7 mouse cellular contexts compared by ENCODE assay signal in genomic region chr1:125912601-125913600, GRCm38 (mm10). TPM values are rescaled to one million over a fixed set of nuclear protein-coding genes. Genes with fewer than 3 reads are reported as not detected.
DNase-seq lines count a peak whose midpoint lies in the region; ATAC-seq and TF ChIP-seq lines count a peak whose summit lies in the region.

Lypd1 (minus strand) TSS chr1:125913101.

- H3K9me3 ChIP-seq in embryonic facial prominence, embryonic 14.5 days (ENCODE audit: control insufficient read depth, low read length): no peaks in the 10 kb centered on the region
- no peaks in the 10 kb centered on the region for H3K9me3 ChIP-seq in hindbrain, postnatal 0 days (ENCODE audit: low read length)

- 4% methylated on average over 29 of the region's 30 CpGs for WGBS in embryonic facial prominence, embryonic 14.5 days
- 6% methylated on average over 30 of the region's 30 CpGs for WGBS in hindbrain, postnatal 0 days

- no peak within 1 kb of the TSS for H3K27ac ChIP-seq in embryonic facial prominence, embryonic 14.5 days (replicated peaks; ENCODE audit: low read depth, low read length)
- peak within 1 kb of the TSS; percentile 64; the same call in 1 of the 2 replicates for H3K27ac ChIP-seq in hindbrain, postnatal 0 days

- no peak for ATAC-seq in embryonic facial prominence, embryonic 14.5 days (ENCODE audit: low read depth)
- peak; percentile 54 for ATAC-seq in hindbrain, postnatal 0 days

- peak within 1 kb of the TSS; percentile 97 for H3K4me2 ChIP-seq in embryonic facial prominence, embryonic 14.5 days (ENCODE audit: low read depth, low read length)
- H3K4me2 ChIP-seq in hindbrain, postnatal 0 days (ENCODE audit: low read depth, low read length): peak within 1 kb of the TSS; percentile 99

- peaks cover 50% of the 10 kb centered on the region for H3K27me3 ChIP-seq in embryonic facial prominence, embryonic 14.5 days (replicated peaks; ENCODE audit: control insufficient read depth, insufficient read depth, low read length)
- H3K27me3 ChIP-seq in hindbrain, postnatal 0 days (ENCODE audit: insufficient read depth, low read length): no peaks in the 10 kb centered on the region; the same call in 1 of the 2 replicates

- H3K36me3 ChIP-seq in embryonic facial prominence, embryonic 14.5 days (ENCODE audit: control insufficient read depth, insufficient read depth, low read length): no peaks in the 10 kb centered on the region
- no peaks in the 10 kb centered on the region for H3K36me3 ChIP-seq in hindbrain, postnatal 0 days (ENCODE audit: insufficient read depth, low read length)

- H3K4me3 ChIP-seq in embryonic facial prominence, embryonic 14.5 days (ENCODE audit: low read depth, low read length): peak within 1 kb of the TSS; percentile 54
- peak within 1 kb of the TSS; percentile 59 for H3K4me3 ChIP-seq in hindbrain, postnatal 0 days (ENCODE audit: low read length)

- TF ChIP-seq CTCF in hindbrain, postnatal 0 days (IDR thresholded peaks at IDR 0.05; ENCODE audit: low read depth): no peak

- peak within 1 kb of the TSS; percentile 60 for H3K9ac ChIP-seq in embryonic facial prominence, embryonic 14.5 days (ENCODE audit: low read depth, low read length)
- peak within 1 kb of the TSS; percentile 56 for H3K9ac ChIP-seq in hindbrain, postnatal 0 days (replicated peaks; ENCODE audit: low read length)

- H3K4me1 ChIP-seq in embryonic facial prominence, embryonic 14.5 days (ENCODE audit: control insufficient read depth, insufficient read depth, low read length): peaks cover 21% of the 10 kb centered on the region
- H3K4me1 ChIP-seq in hindbrain, postnatal 0 days (ENCODE audit: insufficient read depth, low read length): 0 out of 2 replicates have a peak, but pooled peaks cover 5% of the 10 kb centered on the region

- no peak for DNase-seq in left cerebral cortex, adult 18-20 months (ENCODE audit: low spot score in 2 of 2)
- no peak for DNase-seq in left cerebral cortex, adult 9 months (ENCODE audit: low spot score in 2 of 2)
- no peak for DNase-seq in embryonic facial prominence, embryonic 14.5 days (ENCODE audit: low spot score)
- peak; percentile 8 for DNase-seq in hindbrain, postnatal 0 days (ENCODE audit: low spot score)
- peak; percentile 21 for DNase-seq in mesoderm, embryonic 11.5 days (ENCODE audit: low read depth, low spot score)
- DNase-seq in c-Kit-positive CD71-positive TER-119-positive erythroid progenitor cells, embryonic 14.5 days (ENCODE audit: low spot score): no peak
- no peak for DNase-seq in urinary bladder, postnatal 14 days (ENCODE audit: low spot score)

RNA-seq across cellular contexts. Expression of gene Lypd1, which starts in this region (rescaled TPM):
- total RNA-seq in left cerebral cortex, adult 18-20 months (2021): 10 to 100 TPM; 72.3 to 99.1 TPM
- 7.5 and 10.7 TPM in 2 replicates for polyA plus RNA-seq in embryonic facial prominence, embryonic 14.5 days (2014; fragmentation: Nextera tagmentation; extraction: Ambion mirVana)
- 94.9 and 102 TPM in 2 replicates for total RNA-seq in hindbrain, postnatal 0 days (2014; rRNA removed)
- polyA plus RNA-seq in hindbrain, postnatal 0 days (2015; fragmentation: Nextera tagmentation; extraction: Ambion mirVana): 90.6 and 90.7 TPM in 2 replicates

Comparison
In these comparisons a context has a peak if more than half of its experiments do, and no peak if none do; other contexts are left out.
1. DNase-seq: peak in hindbrain, postnatal 0 days (single experiment) and mesoderm, embryonic 11.5 days (single experiment); none in left cerebral cortex, adult 18-20 months (0 of 2), left cerebral cortex, adult 9 months (0 of 2), embryonic facial prominence, embryonic 14.5 days (single experiment), c-Kit-positive CD71-positive TER-119-positive erythroid progenitor cells, embryonic 14.5 days (single experiment) and urinary bladder, postnatal 14 days (single experiment).